Comparison of ENCODE assay signal across 33 mouse cellular contexts in genomic region chr2:136837994-136838393, GRCm38 (mm10). TPM values are rescaled to one million over a fixed set of nuclear protein-coding genes. Genes with fewer than 3 reads are reported as not detected.
A peak's percentile ranks its signal among the peaks of the same experiment; 100 is the strongest.
DNase-seq lines count a peak whose midpoint lies in the region; ATAC-seq lines count a peak whose summit lies in the region.
"Had no signal": no experiment of that assay in that cellular context is flagged by ENCODE, and none has a peak within 500 bp of the region (broad histone marks: within the 10 kb centered on the region; RNA-seq: fewer than 3 reads in every experiment).

No protein-coding gene starts in this region.

- ATAC-seq in heart, embryonic 16.5 days (replicated peaks; ENCODE audit: extremely low read depth, insufficient read depth, low FRiP score) = peak; percentile 69; the same call in 1 of the 2 replicates
- ATAC-seq in intestine, embryonic 16.5 days = peak; percentile 71
- no peak for ATAC-seq in midbrain, embryonic 16.5 days
- ATAC-seq: CD4-positive, CD25-positive, alpha-beta regulatory T cell, adult 4 months; forebrain, postnatal 0 days; lung, postnatal 0 days had no signal

- H3K4me3 ChIP-seq in heart, embryonic 16.5 days (ENCODE audit: low read length) = no peak overlapping the region
- H3K4me3 ChIP-seq in heart, embryonic 10.5 days = no peak overlapping the region
- H3K4me3 ChIP-seq in intestine, embryonic 16.5 days (ENCODE audit: low read length) = no peak overlapping the region
- H3K4me3 ChIP-seq in midbrain, embryonic 16.5 days (ENCODE audit: low read depth, low read length) = no peak overlapping the region
- H3K4me3 ChIP-seq: embryonic facial prominence, embryonic 13.5 days; forebrain, embryonic 10.5 days; hindbrain, embryonic 13.5 days; limb, embryonic 10.5 days; limb, embryonic 15.5 days; liver, embryonic 13.5 days; megakaryocyte, embryonic 14.5 days; midbrain, embryonic 12.5 days; neural tube, embryonic 13.5 days had no signal

- H3K36me3 ChIP-seq in heart, embryonic 16.5 days (ENCODE audit: control insufficient read depth, insufficient read depth) = no peaks in the 10 kb centered on the region
- no peaks in the 10 kb centered on the region for H3K36me3 ChIP-seq in heart, embryonic 10.5 days
- H3K36me3 ChIP-seq in intestine, embryonic 16.5 days (ENCODE audit: control insufficient read depth, insufficient read depth, low read length) = no peaks in the 10 kb centered on the region
- no peaks in the 10 kb centered on the region for H3K36me3 ChIP-seq in midbrain, embryonic 16.5 days (ENCODE audit: control insufficient read depth, insufficient read depth, low read length)
- H3K36me3 ChIP-seq: embryonic facial prominence, embryonic 13.5 days; forebrain, embryonic 10.5 days; hindbrain, embryonic 13.5 days; limb, embryonic 10.5 days; limb, embryonic 15.5 days; liver, embryonic 13.5 days; midbrain, embryonic 12.5 days; neural tube, embryonic 13.5 days had no signal

- peak overlapping the region; percentile 55 for H3K27ac ChIP-seq in heart, embryonic 16.5 days (ENCODE audit: low read length)
- H3K27ac ChIP-seq in heart, embryonic 10.5 days = no peak overlapping the region; the same call in 1 of the 2 replicates
- no peak overlapping the region for H3K27ac ChIP-seq in intestine, embryonic 16.5 days (ENCODE audit: low read length)
- H3K27ac ChIP-seq in midbrain, embryonic 16.5 days (ENCODE audit: low read length) = no peak overlapping the region
- H3K27ac ChIP-seq: embryonic facial prominence, embryonic 13.5 days; forebrain, embryonic 10.5 days; hindbrain, embryonic 13.5 days; kidney, postnatal 0 days; limb, embryonic 10.5 days; limb, embryonic 15.5 days; liver, embryonic 13.5 days; midbrain, embryonic 12.5 days; neural tube, embryonic 13.5 days had no signal

- H3K9ac ChIP-seq in heart, embryonic 16.5 days (ENCODE audit: low read length) = no peak overlapping the region
- H3K9ac ChIP-seq in intestine, embryonic 16.5 days (ENCODE audit: low read depth, low read length) = no peak overlapping the region
- no peak overlapping the region for H3K9ac ChIP-seq in midbrain, embryonic 16.5 days (ENCODE audit: low read depth, low read length)
- H3K9ac ChIP-seq: embryonic facial prominence, embryonic 13.5 days; forebrain, postnatal 0 days; hindbrain, embryonic 13.5 days; limb, embryonic 15.5 days; liver, embryonic 13.5 days; midbrain, embryonic 12.5 days; neural tube, embryonic 13.5 days had no signal

- peak; percentile 23 to 48 for DNase-seq in heart, adult 18-20 months
- no peak for DNase-seq in heart, postnatal 25 days (ENCODE audit: low spot score)
- DNase-seq in heart, embryonic 10.5 days (ENCODE audit: low spot score) = no peak
- peak; percentile 23 for DNase-seq in adipocyte (ENCODE audit: low spot score)
- DNase-seq in right cerebral cortex, postnatal 25 days = no peak
- DNase-seq: adrenal gland, postnatal 14 days; cerebellum, adult 18-20 months; cerebellum, postnatal 10 days; forebrain, postnatal 0 days; kidney, adult 18-20 months; layer of hippocampus, adult 9-11 months; liver, embryonic 13.5 days; lung, adult 18-20 months; lung, postnatal 4 days; retina, postnatal 1 day; right cerebral cortex, postnatal 14 days; spleen, adult 18-20 months had no signal

- WGBS in heart, embryonic 16.5 days = 30% methylated on average over 1 of the region's 1 CpGs
- 38% methylated on average over 1 of the region's 1 CpGs for WGBS in heart, embryonic 10.5 days
- 29% methylated on average over 1 of the region's 1 CpGs for WGBS in intestine, embryonic 16.5 days
- WGBS in midbrain, embryonic 16.5 days = 23% methylated on average over 1 of the region's 1 CpGs

- no peak overlapping the region for H3K4me2 ChIP-seq in heart, embryonic 16.5 days (ENCODE audit: low read depth, low read length)
- no peak overlapping the region for H3K4me2 ChIP-seq in intestine, embryonic 16.5 days (ENCODE audit: low read depth, low read length)
- no peak overlapping the region for H3K4me2 ChIP-seq in midbrain, embryonic 16.5 days (ENCODE audit: low read length)
- H3K4me2 ChIP-seq: embryonic facial prominence, embryonic 13.5 days; hindbrain, embryonic 13.5 days; limb, embryonic 15.5 days; liver, embryonic 13.5 days; midbrain, embryonic 12.5 days; neural tube, embryonic 13.5 days had no signal

- no peaks in the 10 kb centered on the region for H3K27me3 ChIP-seq in heart, embryonic 16.5 days (ENCODE audit: control insufficient read depth, insufficient read depth, low read length)
- H3K27me3 ChIP-seq in heart, embryonic 10.5 days (ENCODE audit: insufficient read depth, poor library complexity, severe bottlenecking) = no peaks in the 10 kb centered on the region
- H3K27me3 ChIP-seq in intestine, embryonic 16.5 days (replicated peaks; ENCODE audit: control insufficient read depth, insufficient read depth, low read length) = no peaks in the 10 kb centered on the region
- no peaks in the 10 kb centered on the region for H3K27me3 ChIP-seq in midbrain, embryonic 16.5 days (ENCODE audit: control insufficient read depth, insufficient read depth, low read depth, low read length)
- H3K27me3 ChIP-seq: embryonic facial prominence, embryonic 13.5 days; hindbrain, embryonic 13.5 days; limb, embryonic 15.5 days; liver, embryonic 13.5 days; megakaryocyte, embryonic 14.5 days; midbrain, embryonic 12.5 days; neural tube, embryonic 13.5 days had no signal

- H3K9me3 ChIP-seq in heart, embryonic 16.5 days (replicated peaks; ENCODE audit: control insufficient read depth, low read length) = no peaks in the 10 kb centered on the region
- H3K9me3 ChIP-seq in heart, embryonic 10.5 days = no peaks in the 10 kb centered on the region
- H3K9me3 ChIP-seq in intestine, embryonic 16.5 days (ENCODE audit: control insufficient read depth, low read length) = no peaks in the 10 kb centered on the region
- H3K9me3 ChIP-seq in midbrain, embryonic 16.5 days (replicated peaks; ENCODE audit: control insufficient read depth, low read length, poor library complexity, severe bottlenecking) = no peaks in the 10 kb centered on the region
- H3K9me3 ChIP-seq: embryonic facial prominence, embryonic 13.5 days; forebrain, embryonic 10.5 days; hindbrain, embryonic 13.5 days; limb, embryonic 10.5 days; limb, embryonic 15.5 days; liver, embryonic 13.5 days; megakaryocyte, embryonic 14.5 days; midbrain, embryonic 12.5 days; neural tube, embryonic 13.5 days had no signal

- H3K4me1 ChIP-seq in heart, embryonic 16.5 days (ENCODE audit: control insufficient read depth, insufficient read depth, low read length) = peaks cover 17% of the 10 kb centered on the region
- H3K4me1 ChIP-seq in heart, embryonic 10.5 days = peaks cover 3% of the 10 kb centered on the region; the same call in 1 of the 2 replicates
- H3K4me1 ChIP-seq in intestine, embryonic 16.5 days (ENCODE audit: control insufficient read depth, insufficient read depth, low read length) = no peaks in the 10 kb centered on the region; the same call in 1 of the 2 replicates
- H3K4me1 ChIP-seq in midbrain, embryonic 16.5 days (ENCODE audit: control insufficient read depth, insufficient read depth, low read length) = no peaks in the 10 kb centered on the region
- H3K4me1 ChIP-seq: embryonic facial prominence, embryonic 13.5 days; forebrain, embryonic 10.5 days; hindbrain, embryonic 13.5 days; limb, embryonic 10.5 days; limb, embryonic 15.5 days; liver, embryonic 13.5 days; megakaryocyte, embryonic 14.5 days; midbrain, embryonic 12.5 days; neural tube, embryonic 13.5 days had no signal

- intact Hi-C loops in heart, postnatal 25 days (cut with DNase I) = no loop called here

RNA-seq across cellular contexts. Expression of gene AL731706.2, which starts 47.5 kb away (rescaled TPM):
- 10 to 100 TPM; 15.4 to 26.4 TPM for total RNA-seq in heart, adult 18-20 months (2021)
- total RNA-seq in heart, postnatal 25 days (2021) = 10 to 100 TPM; 27.9 to 50.0 TPM
- polyA plus RNA-seq in heart, embryonic 16.5 days (2015; fragmentation: Nextera tagmentation; extraction: Ambion mirVana) = 46.3 and 51.4 TPM in 2 replicates
- 52.5 and 54.5 TPM in 2 replicates for polyA plus RNA-seq in heart, embryonic 10.5 days (2016; fragmentation: Nextera tagmentation; extraction: Ambion mirVana)
- polyA plus RNA-seq in intestine, embryonic 16.5 days (2015; fragmentation: Nextera tagmentation; extraction: Ambion mirVana) = 50.8 and 55.8 TPM in 2 replicates
- 17.8 and 27.2 TPM in 2 replicates for polyA plus RNA-seq in midbrain, embryonic 16.5 days (2015; fragmentation: Nextera tagmentation; extraction: Ambion mirVana)
- total RNA-seq: common myeloid progenitor, adult 5-6 weeks; forebrain, postnatal 0 days had no signal
- polyA plus RNA-seq: brain, embryonic 14.5 days had no signal

RNA-seq across cellular contexts. Expression of gene Slx4ip, which starts 53.0 kb away (rescaled TPM):
- total RNA-seq in heart, adult 18-20 months (2021) = 1 to 10 TPM; 1.7 to 1.8 TPM
- 1 to 10 TPM; 1.9 to 2.5 TPM for total RNA-seq in heart, postnatal 25 days (2021)
- 3.7 and 4.3 TPM in 2 replicates for polyA plus RNA-seq in heart, embryonic 16.5 days (2015; fragmentation: Nextera tagmentation; extraction: Ambion mirVana)
- polyA plus RNA-seq in heart, embryonic 10.5 days (2016; fragmentation: Nextera tagmentation; extraction: Ambion mirVana) = 4.9 and 5.9 TPM in 2 replicates
- polyA plus RNA-seq in intestine, embryonic 16.5 days (2015; fragmentation: Nextera tagmentation; extraction: Ambion mirVana) = 4.4 and 5.1 TPM in 2 replicates
- polyA plus RNA-seq in midbrain, embryonic 16.5 days (2015; fragmentation: Nextera tagmentation; extraction: Ambion mirVana) = 13.2 and 15.7 TPM in 2 replicates

RNA-seq across cellular contexts. Expression of gene AL731706.1, which starts 53.2 kb away (rescaled TPM):
- total RNA-seq in heart, adult 18-20 months (2021) = 10 to 100 TPM; 38.3 to 42.7 TPM
- total RNA-seq in heart, postnatal 25 days (2021) = 10 to 100 TPM; 24.9 to 32.9 TPM
- 39.1 and 39.5 TPM in 2 replicates for polyA plus RNA-seq in heart, embryonic 16.5 days (2015; fragmentation: Nextera tagmentation; extraction: Ambion mirVana)
- 29.2 and 39.2 TPM in 2 replicates for polyA plus RNA-seq in heart, embryonic 10.5 days (2016; fragmentation: Nextera tagmentation; extraction: Ambion mirVana)
- 45.5 and 45.6 TPM in 2 replicates for polyA plus RNA-seq in intestine, embryonic 16.5 days (2015; fragmentation: Nextera tagmentation; extraction: Ambion mirVana)
- polyA plus RNA-seq in midbrain, embryonic 16.5 days (2015; fragmentation: Nextera tagmentation; extraction: Ambion mirVana) = 16.6 and 17.0 TPM in 2 replicates

RNA-seq across cellular contexts. Expression of gene Mkks, which starts 53.2 kb away (rescaled TPM):
- 10 to 100 TPM; 32.0 to 33.4 TPM for total RNA-seq in heart, adult 18-20 months (2021)
- total RNA-seq in heart, postnatal 25 days (2021) = 10 to 100 TPM; 39.7 to 43.5 TPM
- 22.7 and 24.1 TPM in 2 replicates for polyA plus RNA-seq in heart, embryonic 16.5 days (2015; fragmentation: Nextera tagmentation; extraction: Ambion mirVana)
- polyA plus RNA-seq in heart, embryonic 10.5 days (2016; fragmentation: Nextera tagmentation; extraction: Ambion mirVana) = 17.0 and 17.8 TPM in 2 replicates
- 17.3 and 18.9 TPM in 2 replicates for polyA plus RNA-seq in intestine, embryonic 16.5 days (2015; fragmentation: Nextera tagmentation; extraction: Ambion mirVana)
- 12.1 and 12.8 TPM in 2 replicates for polyA plus RNA-seq in midbrain, embryonic 16.5 days (2015; fragmentation: Nextera tagmentation; extraction: Ambion mirVana)

Comparison
In these comparisons a context has a peak if more than half of its experiments do, and no peak if none do; other contexts are left out.
1. DNase-seq: peak in heart, adult 18-20 months (2 of 2) and adipocyte (single experiment); none in heart, postnatal 25 days (single experiment), heart, embryonic 10.5 days (single experiment) and right cerebral cortex, postnatal 25 days (single experiment).